Mouse (Mus musculus): Measurements from ENCODE around the gene Spata33.
"Not testable (repeated sequence)": the region's sequence is repeated elsewhere in the genome, so short reads cannot be mapped to it uniquely, and the experiment has no call there.

Spata33 gene

DNA sequence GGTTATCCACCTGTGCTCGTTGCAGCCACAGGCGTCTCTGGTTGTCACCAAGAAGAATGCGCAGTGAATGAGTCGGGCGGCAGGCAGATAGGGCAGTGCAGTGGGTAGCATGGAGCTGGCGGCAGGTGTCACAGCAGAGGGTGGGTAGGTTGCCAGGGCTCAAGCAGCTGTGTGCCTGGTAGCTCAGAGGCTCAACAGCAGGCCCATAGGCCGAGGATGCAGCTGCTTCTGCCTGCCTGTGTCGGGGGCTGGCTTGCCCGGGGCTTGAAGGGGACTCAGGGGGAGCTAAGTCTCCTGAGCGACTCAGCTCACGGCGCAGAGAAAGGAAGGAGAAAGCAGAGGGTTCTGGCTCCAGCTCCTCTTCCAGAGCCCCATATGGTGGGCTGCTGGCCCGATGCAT lies 20.7 kb downstream of the Spata33 start:
- DNase-seq (ENCODE audit: low spot score): no peak

DNA sequence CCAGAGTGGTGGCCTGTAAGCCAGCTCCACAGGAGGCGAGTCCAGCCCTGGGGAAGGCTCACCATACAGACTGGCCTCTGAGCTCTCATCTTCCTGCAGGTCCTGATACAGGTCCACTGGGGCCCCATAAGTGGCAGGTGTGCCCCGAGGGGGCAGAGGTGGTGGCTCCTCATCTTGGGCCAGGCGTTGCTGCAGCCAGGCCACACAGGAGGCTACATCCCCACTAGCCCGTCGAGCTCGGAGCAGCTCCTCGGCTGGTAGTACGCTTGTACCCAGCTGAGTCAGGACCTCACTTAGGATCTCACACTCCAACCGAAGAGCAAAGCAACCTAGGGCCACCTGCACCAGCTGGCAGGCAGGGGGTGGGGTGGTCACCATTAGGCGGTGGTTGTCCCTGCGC lies 21.1 kb downstream of the Spata33 start:
- no peak for DNase-seq (ENCODE audit: low spot score)

DNA sequence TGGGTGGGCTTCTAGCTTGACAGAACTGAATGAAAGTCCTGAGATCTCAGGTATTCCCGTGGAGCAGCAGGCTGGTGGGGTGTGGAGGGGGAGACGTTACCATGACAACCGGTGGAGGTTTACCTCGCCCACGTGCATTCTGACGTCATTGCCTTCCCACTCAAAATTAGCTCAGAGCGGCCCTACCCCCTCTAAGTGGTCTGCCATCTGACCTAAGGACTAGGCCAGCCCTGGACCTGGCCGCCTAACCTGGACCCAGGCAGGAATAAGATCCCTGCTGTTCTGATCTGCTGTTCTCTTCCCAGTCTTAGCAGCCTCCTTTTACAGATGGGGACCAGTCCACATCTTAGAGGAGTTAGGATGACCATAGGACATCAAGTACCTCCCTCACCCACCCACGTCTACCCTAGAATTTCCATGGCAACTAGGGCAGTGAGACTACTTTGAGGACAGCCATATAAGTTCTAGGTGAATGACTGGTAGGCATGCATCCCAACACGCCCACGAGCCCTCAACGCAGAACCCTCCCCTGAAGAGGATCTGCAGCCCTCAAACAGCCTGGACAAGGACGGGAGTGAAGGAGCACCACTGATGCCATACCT lies 22.4 kb downstream of the Spata33 start:
- DNase-seq (ENCODE audit: low spot score): peak; percentile 82

- peak; percentile 82 for DNase-seq (ENCODE audit: low spot score)
These were observed 23.2 kb downstream of the Spata33 start, which contains the start of gene Spata2l for GRCm38 (mm10) chr8:123235520-123236497. Spata2l (minus strand) TSS chr8:123236233.

GRCm38 (mm10) chr8:123239398-123239797 lies 26.8 kb downstream of the Spata33 start:
- DNase-seq (ENCODE audit: low spot score): no peak

- DNase-seq (ENCODE audit: low spot score): no peak
These were observed 29.7 kb downstream of the Spata33 start for GRCm38 (mm10) chr8:123242107-123242923.

DNA sequence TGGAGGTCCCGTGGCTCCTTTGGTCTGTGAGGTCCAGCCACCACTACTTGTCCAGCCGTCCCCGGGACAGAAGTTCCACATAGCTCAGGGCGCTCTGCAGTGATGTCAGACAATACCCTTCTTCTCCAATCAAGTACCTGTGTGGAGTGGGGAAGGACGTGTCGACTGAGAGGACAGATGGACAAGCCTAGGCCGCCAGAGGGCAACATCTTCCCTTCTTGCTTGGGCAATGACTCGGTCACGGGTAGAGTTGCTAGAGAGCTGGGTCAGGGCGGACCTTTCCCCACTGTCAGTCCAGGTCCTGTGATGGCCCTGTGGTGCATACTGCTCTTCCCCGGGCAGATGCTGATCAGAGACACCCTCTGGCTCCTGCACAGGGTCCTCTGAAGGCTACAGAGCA lies 30.4 kb downstream of the Spata33 start:
- DNase-seq (ENCODE audit: low spot score): no peak

GRCm38 (mm10) chr8:123244382-123244781 lies 31.8 kb downstream of the Spata33 start:
- DNase-seq (ENCODE audit: low spot score): no peak

GRCm38 (mm10) chr8:123245543-123245942 lies 32.9 kb downstream of the Spata33 start:
- DNase-seq (ENCODE audit: low spot score): no peak

GRCm38 (mm10) chr8:123247748-123248147 lies 35.1 kb downstream of the Spata33 start:
- DNase-seq (ENCODE audit: low spot score): no peak

DNA sequence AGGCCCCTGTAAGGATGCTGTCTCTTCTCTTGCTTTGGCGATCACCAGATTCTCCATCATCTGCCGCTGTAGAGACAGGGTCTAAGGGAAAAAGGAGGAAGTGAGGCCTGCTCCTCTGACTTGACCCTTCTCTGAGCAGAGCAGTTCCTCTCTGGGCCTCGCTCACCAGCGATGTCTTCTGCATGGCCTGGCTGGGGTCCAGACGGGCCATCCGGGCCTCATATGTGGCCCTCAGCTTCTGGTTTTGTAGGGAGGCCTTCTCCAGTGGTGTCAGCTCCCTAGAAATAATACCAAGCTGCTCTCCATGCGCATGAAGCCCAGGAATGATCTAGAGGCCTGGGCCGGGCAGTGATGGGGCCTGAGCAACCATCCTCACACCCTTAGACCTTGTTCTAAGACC lies 36.0 kb downstream of the Spata33 start:
- no peak for DNase-seq (ENCODE audit: low spot score)

DNA sequence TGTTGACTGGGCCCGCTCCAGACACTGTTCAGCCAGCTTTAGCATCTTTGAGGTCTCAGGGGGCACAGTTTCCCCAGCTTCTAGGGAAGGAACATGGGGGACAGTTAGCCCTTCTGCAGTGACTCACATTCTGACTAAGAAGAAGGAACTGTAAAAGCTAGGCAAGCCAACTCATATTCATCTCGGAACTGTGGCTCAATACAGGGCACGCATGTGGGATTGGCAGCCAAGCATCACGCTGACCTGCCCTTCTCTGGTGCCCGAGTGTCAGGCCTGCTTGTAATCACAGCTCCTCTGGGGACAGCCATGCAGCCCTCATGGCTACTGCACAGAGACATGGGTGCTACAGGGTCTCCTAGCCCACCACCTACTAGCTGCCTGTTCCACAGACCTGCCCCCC lies 38.3 kb downstream of the Spata33 start:
- DNase-seq (ENCODE audit: low spot score): no peak

GRCm38 (mm10) chr8:123252925-123253324 lies 40.3 kb downstream of the Spata33 start:
- DNase-seq (ENCODE audit: low spot score): no peak

DNA sequence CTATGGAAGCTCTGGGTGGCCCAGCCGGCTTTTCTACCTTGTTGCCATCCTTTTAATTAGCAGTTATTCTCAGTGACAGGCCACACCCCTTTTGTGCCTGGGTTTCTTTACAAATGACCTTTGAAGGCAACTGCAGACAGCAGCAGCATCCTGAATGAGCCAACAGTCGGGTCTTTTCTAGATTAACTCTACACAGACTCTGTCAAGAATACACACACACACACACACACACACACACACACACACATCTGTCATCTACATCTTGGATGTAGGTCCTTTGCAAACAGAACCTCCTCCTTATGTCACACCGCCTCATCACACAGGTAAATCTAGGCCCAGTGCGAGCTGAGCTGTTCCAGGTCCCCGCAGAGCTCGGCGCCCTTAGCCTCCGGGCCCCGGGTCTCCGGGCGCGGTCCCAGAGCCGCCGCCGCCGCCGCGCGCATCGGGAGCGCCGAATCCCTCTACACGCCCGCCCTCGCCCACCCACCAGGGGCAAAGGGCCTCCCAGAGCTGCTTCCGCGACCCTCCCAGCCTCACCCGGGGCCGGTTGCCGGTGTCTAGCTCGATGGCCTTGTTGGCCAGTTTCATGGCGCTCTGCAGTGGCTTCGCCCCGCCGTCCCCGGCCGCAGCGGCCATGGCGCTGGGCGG lies 40.9 kb downstream of the Spata33 start:
- no peak for DNase-seq (ENCODE audit: low spot score)

- DNase-seq (ENCODE audit: low spot score): peak; percentile 61
These were observed 41.7 kb downstream of the Spata33 start, which contains the start of the genes Zfp276 and Vps9d1 for GRCm38 (mm10) chr8:123254099-123254885. Zfp276 (plus strand) TSS chr8:123254195. Vps9d1 (minus strand) TSS chr8:123254348.

GRCm38 (mm10) chr8:123255170-123255569 lies 42.5 kb downstream of the Spata33 start:
- DNase-seq (ENCODE audit: low spot score): no peak

- DNase-seq (ENCODE audit: low spot score): peak; percentile 59
These were observed 44.5 kb downstream of the Spata33 start for GRCm38 (mm10) chr8:123257114-123257513.

- DNase-seq (ENCODE audit: low spot score): not testable (repeated sequence)
These were observed 45.0 kb downstream of the Spata33 start for GRCm38 (mm10) chr8:123257593-123257992.

DNA sequence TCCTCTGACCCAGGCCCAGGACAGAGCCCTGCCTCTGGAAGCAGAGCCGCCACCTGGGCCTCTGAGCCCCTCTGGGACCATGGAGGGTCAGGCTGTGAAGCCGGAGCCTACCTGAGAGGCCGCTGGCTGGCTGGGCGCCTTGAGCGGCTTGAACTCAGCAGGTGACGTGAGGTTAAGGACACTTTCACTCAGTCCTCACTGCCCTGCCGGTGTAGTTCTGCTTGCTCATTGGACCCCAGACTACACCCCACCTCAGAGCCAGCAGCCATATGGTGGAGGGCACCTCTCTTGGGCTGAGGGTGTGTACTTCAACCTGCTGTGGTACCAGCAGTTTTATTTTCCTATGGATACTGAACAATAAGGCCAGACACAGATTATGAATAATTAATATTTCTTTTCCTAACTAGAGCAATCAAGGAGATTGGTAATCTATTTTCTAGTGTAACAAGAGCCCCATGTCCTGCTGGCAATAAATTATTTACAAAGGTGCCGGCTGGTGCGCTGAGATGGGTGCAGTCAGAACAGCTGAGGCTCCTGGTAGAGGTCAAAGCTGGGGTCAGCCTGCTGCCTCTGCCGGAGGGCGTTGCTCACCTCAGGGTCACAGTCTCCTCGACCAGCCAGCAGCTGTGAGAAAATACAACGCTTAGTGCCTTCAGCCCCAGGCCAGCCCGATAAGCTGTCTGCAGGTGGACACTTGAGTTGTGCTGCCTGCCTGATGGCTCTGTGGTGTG lies 55.5 kb downstream of the Spata33 start:
- no peak for DNase-seq (ENCODE audit: low spot score)

GRCm38 (mm10) chr8:123271147-123271546 lies 58.5 kb downstream of the Spata33 start:
- no peak for DNase-seq (ENCODE audit: low spot score)
